Mouse (Mus musculus): ENCODE results near the gene H13.

DNA sequence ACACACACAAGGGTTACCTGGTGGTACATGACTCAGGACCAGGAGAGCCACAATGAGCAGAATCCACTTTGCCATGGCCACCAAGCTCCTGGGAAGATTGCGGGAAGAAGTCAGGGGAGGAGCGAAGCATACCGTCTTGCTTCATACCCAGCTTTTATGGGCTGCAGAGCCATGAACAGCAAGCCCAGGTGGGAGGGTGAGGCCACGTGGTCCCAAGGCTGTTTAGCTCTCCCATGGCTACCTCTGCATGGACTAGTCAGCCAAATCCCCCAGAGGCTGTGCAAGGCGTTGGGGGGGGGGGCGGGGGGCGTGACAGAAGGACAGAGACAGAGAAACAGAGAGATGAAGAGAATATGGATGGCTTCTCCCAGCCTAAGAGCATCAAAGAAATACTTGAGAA, 46.3 kb upstream of the H13 start, which contains the start of gene Defb25:
- TF ChIP-seq POLR2A (IDR thresholded peaks at IDR 0.05; ENCODE audit: borderline replicate concordance, insufficient read depth, low read length) (no peak), CTCF (IDR thresholded peaks at IDR 0.05; ENCODE audit: borderline replicate concordance, insufficient read depth, low read depth, low read length) (no peak)

Data from cerebellum, adult 2 months (tissue).